Mouse (Mus musculus) spleen, postnatal 0 days (tissue): ENCODE measurements around the gene Prokr2. TPM values are rescaled to one million over a fixed set of nuclear protein-coding genes. Genes with fewer than 3 reads are reported as not detected.

Experiments
- polyA plus RNA-seq: library from polyadenylated mRNA; unstranded; fragments of >200 nt; fragmentation: Nextera tagmentation; extraction: Ambion mirVana; gene quantifications from 2 replicates; pipeline ENCODE4 v1.2.1, GENCODE M21; 2015

Gene Prokr2
- polyA plus RNA-seq = 0.07 and 0.08 TPM in 2 replicates

GRCm38 (mm10) chr2:132385194-132385838 lies at the start of gene Prokr2:
TSS of gene Prokr2 (minus strand) at chr2:132385447.

Other genes with a start within 250 kb of the Prokr2 start
- gene Slc23a2, start 240.3 kb downstream of the Prokr2 start, polyA plus RNA-seq = 3.9 and 5.6 TPM in 2 replicates
- 21.1 and 23.5 TPM in 2 replicates for gene Tmem230, start 137.6 kb downstream of the Prokr2 start, polyA plus RNA-seq
- gene Pcna, start 132.1 kb downstream of the Prokr2 start, polyA plus RNA-seq = 376 and 467 TPM in 2 replicates
- 11.8 and 12.7 TPM in 2 replicates for gene Cds2, start 122.3 kb downstream of the Prokr2 start, polyA plus RNA-seq
- 120 TPM in 2 replicates for gene Gpcpd1, start 202.3 kb upstream of the Prokr2 start, polyA plus RNA-seq